Mouse (Mus musculus): ENCODE data around the gene Zcchc7. TPM values are rescaled to one million over a fixed set of nuclear protein-coding genes. Genes with fewer than 3 reads are reported as not detected.

Gene Zcchc7
- total RNA-seq, 2 experiments from 2014 or later: 19.1 to 19.9 TPM

GRCm38 (mm10) chr4:44905651-44906271 is 150.1 kb downstream of the Zcchc7 start:
- peak in 1 of 2 experiments; percentile 9 for DNase-seq

GRCm38 (mm10) chr4:44906399-44906798 is 150.7 kb downstream of the Zcchc7 start:
- intact Hi-C loops (cut with DNase I): loop anchor here (5.0 kb wide), 1 partner anchor 194 kb away; the partner anchor contains the start of gene Pax5
- no peak for DNase-seq

More at GRCm38 (mm10) chr4:44905651-44906271, 150.1 kb downstream of the Zcchc7 start:
- intact Hi-C loops (cut with DNase I): loop anchor here (5.0 kb wide), 1 partner anchor 193 kb away; the partner anchor contains the start of gene Pax5

GRCm38 (mm10) chr4:44910065-44910464 is 154.4 kb downstream of the Zcchc7 start:
- intact Hi-C loops (cut with DNase I): loop anchor here (5.0 kb wide), 2 partner anchors 333 to 348 kb away; no protein-coding TSS in a partner anchor
- DNase-seq: peak; percentile 9 to 18

- DNase-seq: no peak
- intact Hi-C loops (cut with DNase I): loop anchor here (5.0 kb wide), 2 partner anchors 334 to 349 kb away; no protein-coding TSS in a partner anchor
These were observed 155.2 kb downstream of the Zcchc7 start for GRCm38 (mm10) chr4:44910857-44911256.

- intact Hi-C loops (cut with DNase I): no loop called here
- no peak for DNase-seq
These were observed 161.7 kb downstream of the Zcchc7 start for GRCm38 (mm10) chr4:44917312-44917848.

GRCm38 (mm10) chr4:44917907-44918306 is 162.2 kb downstream of the Zcchc7 start:
- intact Hi-C loops (cut with DNase I): no loop called here
- DNase-seq: no peak

GRCm38 (mm10) chr4:44920831-44921230 is 165.2 kb downstream of the Zcchc7 start:
- intact Hi-C loops (cut with DNase I): no loop called here
- DNase-seq: no peak

- DNase-seq: no peak
- intact Hi-C loops (cut with DNase I): no loop called here
These were observed 166.9 kb downstream of the Zcchc7 start for GRCm38 (mm10) chr4:44922466-44923128.

GRCm38 (mm10) chr4:44923129-44923481 is 167.4 kb downstream of the Zcchc7 start:
- DNase-seq: no peak
- intact Hi-C loops (cut with DNase I): no loop called here

- DNase-seq: no peak
- intact Hi-C loops (cut with DNase I): no loop called here
These were observed 172.3 kb downstream of the Zcchc7 start for GRCm38 (mm10) chr4:44927934-44928333.

- intact Hi-C loops (cut with DNase I): no loop called here
- DNase-seq: no peak
These were observed 173.1 kb downstream of the Zcchc7 start for GRCm38 (mm10) chr4:44928790-44929189.

GRCm38 (mm10) chr4:44930406-44930805 is 174.7 kb downstream of the Zcchc7 start:
- DNase-seq: no peak

GRCm38 (mm10) chr4:44931732-44932131 is 176.1 kb downstream of the Zcchc7 start:
- intact Hi-C loops (cut with DNase I): no loop called here
- DNase-seq: no peak

More at GRCm38 (mm10) chr4:44930406-44930805, 174.7 kb downstream of the Zcchc7 start:
- intact Hi-C loops (cut with DNase I): no loop called here

- intact Hi-C loops (cut with DNase I): no loop called here
- no peak for DNase-seq
These were observed 183.0 kb downstream of the Zcchc7 start for GRCm38 (mm10) chr4:44938359-44939340.

- no peak for DNase-seq
- intact Hi-C loops (cut with DNase I): no loop called here
These were observed 184.0 kb downstream of the Zcchc7 start for GRCm38 (mm10) chr4:44939576-44940249.

- DNase-seq: no peak
- intact Hi-C loops (cut with DNase I): no loop called here
These were observed 184.6 kb downstream of the Zcchc7 start for GRCm38 (mm10) chr4:44940286-44940685.

- intact Hi-C loops (cut with DNase I): no loop called here
- DNase-seq: no peak
These were observed 186.6 kb downstream of the Zcchc7 start for GRCm38 (mm10) chr4:44942237-44942636.

GRCm38 (mm10) chr4:44943480-44943879 is 187.8 kb downstream of the Zcchc7 start:
- no peak for DNase-seq
- intact Hi-C loops (cut with DNase I): no loop called here

GRCm38 (mm10) chr4:44944426-44945075 is 188.9 kb downstream of the Zcchc7 start:
- DNase-seq: no peak
- intact Hi-C loops (cut with DNase I): no loop called here

All from heart, postnatal 10 days (tissue).